Mouse (Mus musculus) right cerebral cortex, postnatal 10 days (tissue): ENCODE results near the gene Impdh2.

Experiments used
- DNase-seq, 2 experiments: peaks; one replicate each; pipeline ENCODE4 v3.0.0; 2021; ENCODE audit warnings: low spot score in 2 of 2

Impdh2 gene

DNA sequence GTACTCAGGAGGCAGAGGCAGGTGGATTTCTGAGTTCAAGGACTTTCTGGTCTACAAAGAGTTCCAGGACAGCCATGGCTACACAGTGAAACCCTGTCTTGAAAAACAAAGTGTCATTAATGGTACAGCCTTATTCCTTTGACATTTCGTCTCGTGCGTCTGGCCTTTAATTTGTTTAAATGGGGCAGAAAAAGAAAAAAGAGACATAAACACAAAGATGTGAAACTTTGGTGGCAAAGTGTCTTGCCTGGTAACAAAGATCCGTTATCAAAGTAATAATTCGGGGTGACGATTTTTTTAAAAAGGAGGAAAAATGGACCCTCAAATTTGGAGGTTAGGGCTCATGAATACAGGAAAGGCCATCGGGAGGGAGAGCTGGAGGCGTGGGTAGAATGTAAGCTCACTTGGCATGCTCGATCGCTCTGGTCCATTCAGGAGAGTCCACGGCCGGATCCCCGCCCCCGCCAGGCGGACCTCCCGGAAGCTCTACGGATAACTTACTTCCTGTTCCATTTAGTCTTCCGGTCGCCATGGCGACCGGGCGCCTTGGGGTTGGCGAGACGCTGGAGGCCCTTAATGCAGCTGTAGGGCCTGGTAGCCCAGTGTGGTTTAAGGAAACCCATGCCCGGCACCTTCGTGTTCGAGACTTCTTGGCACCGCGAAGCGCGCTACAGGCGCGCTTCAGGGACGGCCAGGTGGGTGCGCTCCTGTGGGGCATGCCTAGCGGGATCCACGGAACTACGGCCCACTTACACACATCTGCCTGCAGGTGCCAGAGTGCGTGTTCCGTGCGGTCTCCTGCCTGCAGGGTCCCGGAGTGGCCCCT is 9.5 kb downstream of the Impdh2 start, which contains the start of gene Dalrd3:
Gene Dalrd3, plus strand, starts transcription at position 506 of the 826 bp plus-strand sequence.
- DNase-seq, result peak; percentile 95 to 97

- DNase-seq, result peak; percentile 86 to 88
Observed at GRCm38 (mm10) chr9:108570207-108570896, 10.3 kb downstream of the Impdh2 start.

- DNase-seq, result peak in 1 of 2 experiments; percentile 37
Observed at GRCm38 (mm10) chr9:108571401-108571973, 11.4 kb downstream of the Impdh2 start.

GRCm38 (mm10) chr9:108572321-108572720 is 12.2 kb downstream of the Impdh2 start:
- no peak for DNase-seq

DNA sequence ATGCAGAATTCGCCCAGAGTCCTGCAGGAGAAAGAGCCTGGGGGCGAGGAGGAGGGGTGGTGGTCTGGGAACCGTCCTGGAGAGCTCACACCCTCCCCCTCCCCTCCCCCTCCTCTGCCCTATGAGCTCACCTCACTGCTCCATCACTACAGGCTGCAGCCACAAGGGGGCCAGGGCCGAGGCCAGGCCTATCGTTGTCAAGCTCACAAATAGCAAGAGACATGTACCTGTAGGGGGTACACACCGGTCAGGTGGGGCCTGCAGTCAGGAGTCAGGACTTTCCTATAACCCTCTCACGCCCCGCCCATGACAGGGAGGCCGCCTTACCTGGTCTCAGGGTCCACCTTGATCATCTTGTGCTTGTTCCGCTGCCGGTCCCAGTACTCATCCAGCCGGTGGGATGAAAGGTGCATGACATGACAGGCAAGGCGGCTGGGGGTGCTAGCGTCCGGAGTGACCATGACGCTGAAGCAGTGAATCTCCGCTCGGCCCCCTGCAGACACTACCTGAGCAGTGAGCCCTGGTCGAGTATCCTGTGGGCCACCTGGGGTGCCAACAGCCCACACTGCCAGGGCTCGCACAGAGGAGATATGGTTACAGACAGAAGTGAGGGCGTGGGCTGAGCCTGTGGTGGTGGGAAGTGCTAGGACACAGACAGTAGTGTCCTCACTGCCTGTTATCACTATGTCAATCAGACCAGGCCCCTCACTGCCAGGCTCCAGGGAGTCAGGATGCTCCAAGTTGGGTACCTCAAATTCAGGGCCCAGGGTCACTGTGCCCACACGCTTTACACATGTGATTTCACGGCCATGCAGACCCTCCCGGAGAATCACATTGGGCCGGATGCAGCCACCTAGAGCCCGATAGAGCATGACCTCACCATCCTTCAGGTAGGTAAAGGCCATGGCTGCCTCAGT is 13.9 kb downstream of the Impdh2 start:
- DNase-seq, result peak; percentile 60 to 65

- DNase-seq, result no peak
Observed at GRCm38 (mm10) chr9:108574921-108575320, 14.8 kb downstream of the Impdh2 start.

DNA sequence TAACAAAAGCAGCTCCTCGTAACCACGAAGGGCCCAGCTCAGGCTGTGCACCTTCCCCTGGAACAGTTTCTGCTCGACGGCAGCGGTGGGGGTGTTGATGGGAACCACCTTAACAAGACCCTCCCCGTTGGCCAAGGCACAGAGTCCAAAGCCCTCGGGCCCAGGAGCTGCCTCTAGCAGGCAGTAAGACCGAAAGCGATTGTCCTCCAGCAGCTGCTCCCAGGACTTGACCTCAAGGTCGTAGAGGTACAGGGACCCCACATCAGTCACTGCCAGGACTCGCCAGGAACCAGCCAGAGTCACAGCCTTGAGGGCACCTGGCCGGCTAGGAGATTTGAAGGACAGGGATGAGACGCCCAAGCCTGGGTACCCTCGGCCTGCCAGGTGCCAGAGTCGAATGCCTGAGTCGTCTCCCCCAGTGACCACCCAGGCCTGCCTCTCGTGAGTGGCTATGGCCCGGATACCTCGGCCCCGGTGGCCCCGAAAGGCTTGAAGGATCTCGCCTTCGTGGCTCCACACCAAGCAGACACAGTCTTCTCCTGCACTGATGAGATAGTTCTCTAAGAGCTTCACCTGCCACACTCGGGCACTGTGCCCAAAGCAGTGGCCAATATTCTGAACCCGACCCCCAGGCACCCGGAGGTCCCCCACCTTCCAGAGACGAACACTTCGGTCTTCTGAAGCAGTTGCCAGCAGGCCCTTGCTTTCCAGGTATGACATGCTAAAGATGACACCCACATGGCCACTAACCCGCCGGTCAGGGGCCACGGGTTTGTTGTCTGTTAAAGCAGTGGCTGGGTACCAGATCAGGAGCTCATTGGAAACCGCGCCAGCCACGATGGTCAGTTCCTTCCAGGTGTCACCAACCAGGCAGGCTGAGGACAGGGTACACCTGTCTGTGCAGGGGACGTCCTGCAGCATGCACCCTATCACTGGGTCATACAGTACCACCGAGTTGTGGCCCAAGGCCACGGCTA is 15.5 kb downstream of the Impdh2 start:
- peak; percentile 46 to 61 for DNase-seq

DNA sequence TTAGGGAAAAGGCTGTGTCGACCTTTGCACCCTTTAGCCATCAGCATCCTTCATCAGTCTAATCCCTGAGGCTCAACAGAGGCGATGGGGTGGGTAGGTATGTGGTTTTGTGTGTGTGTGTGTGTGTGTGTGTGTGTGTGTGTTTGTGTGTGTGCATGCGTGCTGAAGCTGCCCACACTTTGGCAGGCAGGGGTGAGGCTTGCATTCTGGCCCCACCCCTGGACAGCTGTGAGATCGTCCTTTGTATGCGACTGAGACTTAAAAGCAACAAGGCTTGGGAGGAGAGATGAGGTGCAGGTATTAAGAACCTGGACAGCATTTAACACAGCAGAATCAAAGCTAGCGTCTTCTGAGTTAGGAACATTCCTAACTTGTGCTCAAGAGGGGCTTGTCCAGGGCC is 16.9 kb downstream of the Impdh2 start:
- peak in 1 of 2 experiments; percentile 38 for DNase-seq

DNA sequence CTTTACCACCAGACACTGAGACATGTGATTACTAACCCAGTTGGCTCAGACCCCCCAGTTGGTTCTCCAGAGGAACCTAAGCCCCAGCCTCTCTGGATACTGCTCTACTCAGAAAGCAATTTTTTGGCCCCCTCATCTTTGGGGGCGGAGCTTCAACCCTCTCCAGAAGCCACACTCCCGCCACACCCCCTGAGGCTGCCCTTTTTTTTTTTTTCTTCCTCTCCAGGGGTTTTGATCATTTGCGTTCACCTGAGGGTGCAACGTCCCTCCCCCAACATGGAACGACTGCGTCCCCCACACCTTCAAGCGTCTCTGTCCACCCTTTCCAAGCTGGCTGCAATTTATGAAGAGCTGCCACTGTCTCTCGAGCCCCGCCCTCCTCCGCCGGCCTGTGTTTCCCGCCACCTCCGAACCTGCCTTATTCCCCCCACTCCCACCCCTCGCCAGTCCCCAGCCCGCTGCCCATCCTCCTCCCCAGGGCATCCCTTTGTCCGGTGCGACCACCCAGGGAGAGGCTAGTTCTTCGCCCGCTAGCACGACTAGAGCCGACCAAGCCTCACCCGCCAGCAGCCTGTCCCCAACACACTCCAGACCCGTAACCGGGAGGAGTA is 18.0 kb downstream of the Impdh2 start:
- peak; percentile 71 to 78 for DNase-seq

GRCm38 (mm10) chr9:108578545-108579343 is 18.7 kb downstream of the Impdh2 start, which contains the start of gene Wdr6:
Wdr6 (minus strand) TSS chr9:108578739.
- peak; percentile 98 to 99 for DNase-seq

DNA sequence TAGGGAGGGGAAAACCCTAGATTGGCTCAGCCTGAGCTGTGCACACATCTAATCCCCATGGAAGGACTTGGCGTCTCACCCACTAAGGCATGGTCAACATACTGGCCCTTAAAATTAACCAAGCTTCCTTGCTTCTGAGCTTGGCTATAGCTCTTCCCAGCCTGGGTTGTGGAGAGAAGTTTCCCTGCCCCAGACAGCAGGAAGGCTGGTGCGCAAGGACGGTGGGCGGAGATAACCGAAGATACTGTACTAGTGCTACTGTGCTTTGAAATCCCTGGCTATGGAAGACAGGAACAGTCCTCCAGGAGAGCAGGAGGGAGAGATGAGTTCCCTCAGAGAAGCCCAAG is 19.2 kb downstream of the Impdh2 start:
- DNase-seq, result peak in 1 of 2 experiments; percentile 46

- peak; percentile 92 to 97 for DNase-seq
Observed at GRCm38 (mm10) chr9:108587571-108588180, 27.6 kb downstream of the Impdh2 start.

- peak; percentile 63 to 69 for DNase-seq
Observed at GRCm38 (mm10) chr9:108589229-108589628, 29.1 kb downstream of the Impdh2 start.

DNA sequence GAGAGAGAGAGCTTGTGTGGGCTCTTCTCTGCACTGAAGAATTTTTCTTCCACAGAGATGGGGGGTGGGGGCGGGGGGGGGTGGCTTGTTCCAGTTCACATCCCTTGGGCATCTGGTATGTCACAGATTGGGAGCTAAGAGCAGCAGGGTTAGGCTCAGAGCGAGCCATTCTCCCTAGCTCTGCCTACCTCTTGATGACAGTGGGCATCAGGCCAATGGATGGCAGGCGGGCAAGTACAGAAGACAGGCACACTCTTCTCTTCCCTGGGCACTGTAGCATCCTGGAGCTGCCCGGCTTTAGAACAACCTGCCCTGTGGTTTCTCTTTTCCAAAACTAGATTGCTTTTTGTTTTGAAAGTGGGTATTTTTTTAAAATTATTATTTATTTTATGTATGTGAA is 31.4 kb downstream of the Impdh2 start:
- DNase-seq, result no peak

DNA sequence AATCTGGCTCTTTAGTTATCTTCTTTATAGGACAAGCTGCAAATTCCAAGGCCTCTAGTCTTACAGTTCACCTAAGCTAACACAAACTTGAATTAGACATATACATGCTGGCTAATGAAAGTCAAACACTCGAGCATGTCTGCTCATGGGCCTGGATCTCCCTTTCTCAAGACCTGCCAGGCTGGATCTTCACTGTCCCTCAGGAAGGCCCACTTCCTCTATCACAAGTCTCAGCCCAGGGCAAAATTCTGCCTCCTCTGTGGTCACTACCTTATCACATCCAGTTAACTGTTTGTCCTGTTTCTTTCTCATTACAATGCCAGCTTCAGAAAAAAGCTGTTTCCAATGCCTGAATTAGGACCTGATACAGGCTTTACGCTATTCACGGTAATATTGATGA is 34.3 kb downstream of the Impdh2 start:
- no peak for DNase-seq

- peak; percentile 87 to 88 for DNase-seq
Observed at GRCm38 (mm10) chr9:108596998-108597764, 37.1 kb downstream of the Impdh2 start, which contains the start of gene P4htm. P4htm (minus strand) TSS chr9:108597667.

DNA sequence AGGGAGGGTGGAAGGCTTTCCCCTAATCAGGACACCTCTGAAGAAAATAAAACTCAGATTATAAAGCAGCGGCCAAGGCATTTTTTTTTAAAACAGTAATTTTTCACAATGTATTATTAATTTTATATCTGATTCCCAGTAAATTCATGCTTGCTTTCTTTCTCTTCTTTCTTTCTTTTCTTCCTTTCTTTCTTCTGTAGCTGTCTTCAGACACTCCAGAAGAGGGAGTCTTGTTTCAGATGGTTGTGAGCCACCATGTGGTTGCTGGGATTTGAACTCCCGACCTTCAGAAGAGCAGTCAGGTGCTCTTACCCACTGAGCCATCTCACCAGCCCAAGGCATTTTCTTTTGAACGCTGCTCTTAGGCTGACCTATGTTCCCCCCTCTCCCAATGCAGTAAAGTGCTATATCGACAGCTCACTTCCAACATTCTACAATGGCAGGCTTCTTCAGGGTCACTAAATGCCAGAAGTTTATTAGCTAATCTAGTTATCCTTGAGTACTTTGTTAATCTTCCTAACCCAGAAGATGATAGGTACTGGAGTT is 39.0 kb downstream of the Impdh2 start:
- DNase-seq, result no peak
